Mouse (Mus musculus) CD4-positive helper T cell, adult 2 months (primary cell): ENCODE results near the gene Ncf1.

Experiments used
- DNase-seq: peaks from one replicate; pipeline ENCODE4 v3.0.0-alpha.2; 2012; ENCODE audit warnings: low read depth, missing footprints, low spot score

The Ncf1 gene

DNA sequence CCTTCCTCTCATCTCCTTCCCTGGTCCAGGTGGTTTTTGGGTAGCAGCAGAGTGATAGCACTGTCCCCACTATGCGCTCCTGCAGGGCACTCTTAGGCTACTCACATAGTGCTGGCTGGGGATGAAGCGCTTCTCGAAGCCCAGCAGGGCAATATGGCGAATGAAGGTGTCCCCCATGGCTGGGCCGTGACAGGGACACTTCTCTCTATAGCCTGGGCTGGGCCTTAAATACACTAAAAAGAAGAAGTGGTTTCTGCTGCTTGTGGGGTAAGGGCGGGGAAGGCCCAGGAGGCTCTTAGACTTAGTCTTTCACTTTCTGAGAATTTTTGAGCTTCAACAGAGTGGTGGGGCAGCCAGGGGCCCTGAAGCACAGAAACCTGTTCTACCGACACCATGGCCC is at the start of gene Ncf1:
Gene Ncf1 (minus strand): TSS at position 235 of the 400 bp plus-strand sequence.
- peak; percentile 46 for DNase-seq

DNA sequence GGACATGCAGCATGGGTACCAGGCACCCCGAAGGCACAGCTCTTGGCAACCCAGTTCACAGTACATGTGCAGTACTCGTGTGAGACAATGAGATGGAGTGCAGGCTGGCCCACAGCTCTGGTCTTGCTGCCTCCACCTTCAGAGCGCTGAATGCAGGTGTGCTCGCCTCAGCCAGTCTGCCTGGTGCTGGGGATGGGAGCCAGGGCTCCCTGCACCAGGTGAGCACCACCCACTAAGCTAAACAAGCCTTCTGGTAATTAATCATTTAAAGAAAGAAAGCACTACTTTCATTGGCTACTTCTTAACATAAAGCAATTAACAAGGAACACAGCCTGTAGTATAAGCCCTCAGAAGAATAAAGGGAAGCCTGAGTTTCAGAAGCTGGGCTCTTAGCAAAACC is 47.7 kb upstream of the Ncf1 start:
- DNase-seq = no peak

DNA sequence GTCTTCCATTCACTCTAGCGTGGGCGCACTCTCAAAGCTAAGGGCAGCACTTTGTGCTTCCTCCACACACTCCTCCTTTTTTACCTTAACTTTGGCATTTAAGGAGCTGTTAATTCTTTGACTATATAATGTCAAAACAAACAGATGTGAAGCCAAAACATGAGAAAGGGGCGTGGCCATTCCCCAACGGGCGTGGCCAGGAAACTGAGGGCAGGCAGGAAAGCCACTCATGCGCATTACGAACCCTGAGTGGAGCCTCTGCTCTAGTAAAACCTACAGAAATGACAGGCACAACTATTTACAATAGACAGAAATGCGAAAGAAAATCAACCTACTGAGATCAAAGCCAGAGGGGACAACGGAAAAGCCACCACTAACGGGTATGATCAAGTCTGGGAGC is 46.1 kb upstream of the Ncf1 start:
- peak; percentile 79 for DNase-seq

DNA sequence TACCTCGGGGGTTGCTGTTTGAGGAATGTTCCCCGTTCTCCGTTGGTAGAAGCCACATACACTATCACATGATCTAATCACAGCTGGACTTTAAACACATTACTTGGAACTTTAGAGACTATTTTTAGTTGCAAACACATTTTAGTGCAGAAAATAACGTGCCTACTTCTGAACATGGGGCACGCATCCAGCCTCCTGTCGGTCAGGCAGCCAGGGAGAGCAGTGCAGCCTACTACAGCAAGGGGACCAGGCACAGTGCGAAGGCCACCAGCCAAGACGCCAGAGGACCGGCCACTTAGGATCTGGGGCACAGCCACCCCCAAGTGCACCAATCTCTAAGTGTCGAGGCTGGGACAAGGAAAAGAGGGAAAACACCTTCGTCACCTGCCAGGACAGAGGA is 45.6 kb upstream of the Ncf1 start:
- no peak for DNase-seq

DNA sequence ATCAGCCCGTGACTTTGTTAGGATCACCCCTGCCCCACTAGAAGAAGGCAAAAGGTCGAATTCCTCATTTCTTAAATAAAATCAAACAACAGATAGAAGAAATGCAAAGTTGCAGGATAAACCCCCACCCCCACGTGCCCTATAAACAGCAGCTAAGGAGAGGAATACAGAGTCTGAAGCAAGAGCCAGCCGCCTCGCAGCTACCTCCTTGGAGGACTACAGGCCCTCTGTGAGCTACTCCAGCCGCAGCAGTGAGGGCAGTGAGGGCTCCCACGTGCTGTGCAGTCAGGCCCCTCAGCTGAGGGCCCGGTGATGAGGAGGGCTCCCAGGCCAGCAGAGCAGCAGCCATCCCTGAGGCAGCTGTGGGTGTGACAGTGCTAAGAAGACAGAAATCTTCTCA is 44.3 kb upstream of the Ncf1 start:
- DNase-seq = no peak

DNA sequence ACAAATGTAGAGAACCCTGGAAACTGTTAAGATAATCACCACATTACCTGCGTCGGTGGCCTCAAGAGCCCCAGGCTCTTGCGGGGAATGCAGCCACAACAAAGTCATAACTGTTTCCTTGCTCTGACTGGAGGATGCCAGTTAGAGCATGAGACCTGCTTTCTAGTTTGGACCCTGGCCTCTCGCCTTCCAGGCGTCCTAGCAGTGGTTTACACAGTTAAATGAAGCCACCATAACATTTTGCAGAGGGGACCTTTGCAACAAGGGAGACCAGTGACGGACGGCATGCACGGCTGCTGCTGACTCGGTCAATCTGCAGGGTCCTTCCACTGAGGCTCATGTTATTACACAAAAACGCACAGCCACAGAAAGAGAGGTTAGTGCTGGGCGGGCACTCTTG is 43.3 kb upstream of the Ncf1 start:
- DNase-seq = peak; percentile 79

DNA sequence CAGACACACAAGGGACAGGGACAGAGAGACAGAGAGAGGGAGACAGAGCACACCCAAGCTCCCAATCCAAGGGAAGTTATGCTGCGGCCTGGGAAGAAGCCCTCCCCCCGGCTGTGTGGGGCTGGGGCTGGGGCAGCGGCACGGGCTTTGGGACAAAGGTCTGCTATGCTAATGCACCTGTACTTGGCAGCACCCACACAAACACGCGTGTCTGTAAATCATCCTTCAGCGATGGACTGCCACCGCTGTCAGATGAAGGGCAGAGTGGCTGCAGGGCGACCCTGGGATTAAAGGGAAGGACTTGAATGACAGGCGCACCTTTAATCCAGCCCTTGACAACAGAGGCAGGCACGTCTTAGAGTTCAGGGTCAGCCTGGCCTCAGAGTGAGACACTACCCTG is 42.0 kb upstream of the Ncf1 start:
- no peak for DNase-seq

DNA sequence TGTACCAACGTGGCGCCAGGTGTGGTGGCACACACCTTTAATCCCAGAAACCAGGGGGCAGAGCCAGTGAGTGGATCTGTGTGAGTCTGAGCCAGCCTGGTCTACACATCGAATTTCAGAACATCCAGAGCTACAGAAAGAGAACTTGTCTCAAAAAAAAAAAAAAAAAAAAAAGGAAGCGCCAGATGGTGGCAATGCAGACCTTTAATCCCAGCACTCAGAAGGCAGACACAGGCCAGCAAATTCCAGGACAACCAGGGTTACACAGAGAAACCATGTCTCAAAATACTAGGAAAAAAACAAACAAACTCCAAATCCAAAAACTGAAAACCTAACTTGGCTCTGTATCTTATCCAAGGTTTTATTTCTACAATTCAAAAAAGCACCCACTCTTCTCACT is 41.1 kb upstream of the Ncf1 start:
- DNase-seq = no peak

DNA sequence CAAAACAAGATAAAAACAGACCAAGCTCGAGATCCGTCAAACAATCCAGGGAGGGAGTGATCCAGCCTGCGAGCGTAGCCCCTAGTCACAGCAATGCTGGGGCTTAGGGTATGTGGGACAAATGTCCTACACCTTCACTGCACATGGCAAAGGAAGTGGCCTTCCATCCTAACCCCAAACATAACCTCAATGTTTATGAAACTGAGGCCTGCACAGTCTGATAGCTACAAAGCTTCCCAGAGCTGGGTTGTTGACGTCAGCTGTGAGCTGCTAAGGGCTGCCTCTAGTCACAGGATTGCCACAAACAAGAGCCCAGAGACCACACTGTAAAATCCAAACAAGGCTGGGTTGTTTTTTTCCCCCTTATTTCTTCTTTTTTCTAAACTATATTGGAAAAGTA is 40.3 kb upstream of the Ncf1 start:
- DNase-seq = peak; percentile 92

DNA sequence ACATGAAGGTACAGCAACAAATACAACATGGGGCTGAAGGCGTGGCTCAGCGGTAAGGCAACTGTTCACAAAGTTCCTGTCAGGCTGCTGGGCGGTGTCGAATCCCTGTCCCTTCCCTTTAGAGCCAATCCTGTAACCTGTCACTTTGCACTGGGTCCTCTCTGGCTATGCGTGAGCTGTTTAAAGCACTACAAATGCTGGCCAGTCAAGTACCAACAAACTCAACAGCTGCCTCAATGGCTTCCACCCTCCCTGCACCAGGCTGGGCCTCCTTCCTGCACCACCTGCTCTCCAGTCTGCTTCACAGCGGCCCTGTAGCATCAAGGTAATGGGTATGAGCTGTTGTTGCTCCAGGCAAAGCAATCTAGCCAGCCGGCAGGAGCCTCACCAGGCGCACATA is 39.3 kb upstream of the Ncf1 start:
- DNase-seq = peak; percentile 38

DNA sequence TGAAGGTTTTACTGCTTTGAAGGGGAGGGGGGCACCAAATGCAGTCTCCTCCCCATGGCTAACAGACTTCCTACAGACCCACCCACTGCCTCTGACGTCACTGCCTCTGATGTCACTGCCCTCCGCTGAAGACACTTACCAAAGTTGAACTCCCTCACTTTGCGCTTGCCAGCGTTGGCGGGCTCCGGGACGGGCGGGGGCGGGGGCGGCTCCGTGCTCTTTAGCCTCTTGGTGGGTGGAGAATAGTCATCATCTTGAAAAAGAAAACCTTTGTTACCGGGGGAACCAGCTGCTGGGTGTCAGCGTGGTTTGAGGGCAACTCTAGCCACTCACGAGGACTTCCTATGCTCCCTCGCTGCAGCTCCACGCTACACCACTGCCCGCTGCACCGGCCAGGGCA is 37.0 kb upstream of the Ncf1 start:
- peak; percentile 97 for DNase-seq

DNA sequence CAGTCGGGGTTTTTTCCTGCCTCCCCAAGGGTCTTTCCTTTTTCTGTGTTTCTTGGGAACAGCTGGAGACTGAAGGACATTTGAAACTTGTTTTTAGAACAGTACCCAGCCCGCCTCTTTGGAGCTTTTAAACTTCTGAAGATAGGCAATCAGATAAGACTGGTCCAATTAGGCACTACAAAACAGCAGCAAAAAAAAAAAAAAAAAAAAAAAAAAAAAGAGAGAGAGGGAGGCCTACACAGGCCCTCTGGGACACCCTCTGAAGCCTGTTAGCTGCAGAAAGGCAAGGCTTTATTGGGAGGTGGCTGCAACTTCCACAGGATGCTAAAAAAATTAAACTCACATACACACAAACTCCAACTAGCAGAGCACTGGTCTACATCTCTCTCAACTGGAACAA is 36.5 kb upstream of the Ncf1 start:
- no peak for DNase-seq

DNA sequence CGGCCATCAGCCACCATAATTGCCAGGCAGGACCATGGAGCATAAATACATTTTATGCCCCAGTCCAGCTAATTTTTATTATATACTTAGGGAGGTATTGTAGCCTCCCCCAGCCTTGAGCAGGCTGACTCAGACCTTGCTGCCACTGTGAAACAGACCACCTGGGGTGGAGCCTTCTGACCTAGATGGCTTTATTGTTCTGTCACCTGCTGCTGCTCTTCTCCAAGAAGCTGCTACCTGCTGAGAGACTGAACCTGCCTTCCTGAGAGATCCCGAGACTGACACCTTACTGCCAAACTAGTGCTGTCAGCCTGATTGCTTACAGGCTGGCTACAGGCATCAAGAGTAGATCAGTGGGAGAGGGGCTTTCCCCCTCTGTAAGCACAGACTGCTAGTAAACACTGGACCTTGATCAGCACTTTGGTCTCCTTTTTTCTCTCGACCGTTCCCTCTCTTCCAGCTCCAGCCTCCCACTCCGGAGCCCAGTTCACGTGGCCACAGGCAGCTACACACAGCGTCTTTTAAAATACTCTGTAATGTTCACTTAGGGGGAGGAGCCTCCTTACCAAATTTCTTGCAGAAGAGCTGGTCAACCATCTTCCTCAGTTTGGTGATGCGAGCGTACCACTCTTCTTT is 30.7 kb upstream of the Ncf1 start:
- no peak for DNase-seq

DNA sequence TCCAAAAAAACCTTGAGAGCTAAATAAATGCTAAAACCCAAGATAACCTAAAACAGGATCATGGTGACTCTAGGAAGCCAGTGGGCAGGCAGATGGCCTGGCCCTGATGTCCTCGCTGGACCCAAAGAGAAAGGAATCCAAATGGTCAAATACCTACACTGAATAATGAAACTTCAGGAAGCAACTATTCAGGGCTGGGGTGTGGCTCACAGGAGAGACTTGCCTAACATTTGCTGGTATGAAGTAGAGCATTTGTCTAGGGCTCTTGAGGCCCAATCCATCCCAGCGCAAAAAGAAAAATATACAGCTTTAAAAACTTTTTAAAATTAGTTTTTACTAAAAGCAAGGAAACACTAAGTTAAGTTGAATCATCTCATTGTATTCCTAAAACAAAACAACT is 29.5 kb upstream of the Ncf1 start:
- no peak for DNase-seq

DNA sequence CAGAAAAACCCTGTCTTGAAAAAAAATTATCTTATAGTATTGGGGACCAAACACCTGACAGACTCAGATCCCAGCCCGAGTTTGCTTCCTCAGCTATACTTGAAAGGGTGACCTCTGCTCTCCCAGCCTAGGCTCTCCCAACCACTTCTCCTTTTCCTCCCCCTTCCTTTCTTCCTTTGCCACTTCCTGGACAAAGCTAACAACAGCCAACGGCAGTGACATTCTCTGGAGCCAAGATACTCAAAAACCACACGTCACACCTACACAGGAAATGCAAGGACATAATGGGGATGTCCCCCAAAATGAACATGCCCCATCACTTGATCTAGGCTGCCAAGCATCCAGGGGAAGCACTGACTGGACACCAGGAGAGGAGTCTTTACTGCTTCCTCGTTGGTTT is 29.0 kb upstream of the Ncf1 start:
- peak; percentile 37 for DNase-seq

DNA sequence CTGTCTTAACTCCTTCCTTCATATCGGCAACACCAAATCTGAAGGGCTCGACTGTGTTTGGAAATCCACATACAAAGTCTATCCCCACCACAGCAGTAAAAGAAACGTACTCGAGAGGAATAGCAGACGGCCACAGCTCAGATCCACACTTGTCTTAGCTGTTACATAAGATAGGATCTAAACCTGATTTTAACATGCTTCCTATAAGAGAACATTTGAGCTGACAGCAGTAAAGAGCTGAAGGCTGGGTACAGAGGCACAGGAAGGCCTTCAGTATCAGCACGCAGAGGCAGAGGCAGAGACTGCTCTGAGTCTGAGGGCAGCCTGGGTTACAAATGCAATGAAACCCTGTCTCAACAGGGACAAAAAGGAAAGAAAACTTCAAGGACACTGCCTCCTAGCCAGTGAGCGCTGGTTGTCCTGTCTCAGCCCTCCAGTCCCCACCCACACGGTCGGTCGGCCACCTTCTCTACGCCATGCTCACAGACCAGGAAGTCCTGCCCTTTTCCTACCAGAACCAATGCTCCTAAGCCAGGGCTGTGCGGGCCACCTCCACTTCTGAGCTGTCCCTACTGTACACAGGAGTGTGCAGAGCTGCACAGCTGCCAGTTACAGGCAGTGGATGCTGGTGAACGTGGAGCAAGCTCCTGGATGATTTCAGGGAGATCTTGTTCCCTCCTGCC is 28.1 kb upstream of the Ncf1 start:
- no peak for DNase-seq

DNA sequence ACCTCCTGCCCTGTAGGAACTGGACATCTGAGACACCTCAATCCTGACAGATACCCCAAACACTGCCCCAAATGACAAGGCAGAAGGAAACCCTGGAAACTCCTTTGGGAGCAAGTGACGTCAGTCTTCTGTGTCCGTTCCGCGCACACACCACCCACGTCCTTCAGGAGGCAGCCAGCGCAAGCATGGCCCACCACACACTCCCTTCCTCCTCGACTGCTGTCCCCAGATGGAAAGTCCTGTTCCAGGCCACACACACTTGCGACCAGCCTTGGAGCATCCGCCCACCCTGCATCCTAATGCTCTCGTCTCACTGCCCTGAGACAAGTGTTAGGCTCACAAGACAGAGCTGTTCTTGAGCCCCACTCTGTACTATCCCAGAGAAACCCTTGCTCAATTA is 25.9 kb upstream of the Ncf1 start:
- DNase-seq = no peak

DNA sequence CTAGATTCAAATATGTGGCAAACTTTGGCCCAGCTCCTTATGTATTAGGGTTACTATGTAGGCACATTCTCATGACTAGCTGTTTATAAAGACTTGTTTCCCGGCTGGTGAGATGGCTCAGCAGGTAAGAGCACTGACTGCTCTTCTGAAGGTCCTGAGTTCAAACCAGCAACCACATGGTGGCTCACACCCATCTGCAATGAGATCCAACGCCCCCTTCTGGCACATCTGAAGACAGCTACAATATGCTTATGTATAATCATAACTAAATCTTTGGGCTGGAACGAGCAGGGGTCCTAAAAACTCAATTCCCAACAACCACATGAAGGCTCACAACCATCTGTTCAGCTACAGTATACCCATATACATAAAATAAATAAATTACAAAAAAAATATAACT is 24.4 kb upstream of the Ncf1 start:
- DNase-seq = peak; percentile 48

DNA sequence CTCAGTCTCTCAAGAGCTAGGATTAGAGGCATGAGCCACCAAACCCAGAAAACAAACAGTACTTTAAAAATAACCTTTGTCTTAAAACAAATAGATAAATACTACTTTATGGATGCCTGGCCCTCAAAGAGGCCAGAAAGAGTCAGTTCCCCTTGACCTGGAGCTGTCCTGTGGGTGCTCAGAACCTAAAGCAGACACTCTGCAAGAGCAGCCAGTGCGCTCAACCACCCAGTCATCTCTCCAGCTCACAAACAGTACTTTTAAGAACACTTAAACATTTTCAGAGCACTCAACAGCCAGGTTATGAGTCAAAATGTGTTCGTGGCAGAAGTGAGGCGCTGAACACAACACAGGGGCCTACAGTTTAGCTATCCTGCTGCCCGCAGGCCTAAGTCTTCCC is 21.7 kb upstream of the Ncf1 start:
- DNase-seq = no peak

DNA sequence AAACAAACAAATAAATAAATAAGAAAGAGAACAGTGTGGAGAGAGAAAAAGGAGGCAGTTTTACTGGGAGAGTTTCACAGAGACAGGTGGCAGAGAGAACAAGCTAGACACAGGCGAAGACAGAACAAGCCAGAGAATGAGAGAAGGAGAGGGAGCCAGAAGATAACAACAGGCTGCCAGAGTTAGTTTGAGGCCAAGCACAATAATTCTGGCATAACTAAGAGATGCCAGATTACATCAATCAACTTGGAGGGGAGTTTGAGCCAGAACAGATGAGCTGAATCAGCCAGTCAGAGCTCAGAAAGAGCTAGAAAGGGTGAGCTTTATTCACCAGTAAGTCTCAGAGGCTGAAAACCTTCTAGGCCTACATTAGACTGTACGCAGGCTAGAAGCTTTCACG is 21.2 kb upstream of the Ncf1 start:
- DNase-seq = no peak

DNA sequence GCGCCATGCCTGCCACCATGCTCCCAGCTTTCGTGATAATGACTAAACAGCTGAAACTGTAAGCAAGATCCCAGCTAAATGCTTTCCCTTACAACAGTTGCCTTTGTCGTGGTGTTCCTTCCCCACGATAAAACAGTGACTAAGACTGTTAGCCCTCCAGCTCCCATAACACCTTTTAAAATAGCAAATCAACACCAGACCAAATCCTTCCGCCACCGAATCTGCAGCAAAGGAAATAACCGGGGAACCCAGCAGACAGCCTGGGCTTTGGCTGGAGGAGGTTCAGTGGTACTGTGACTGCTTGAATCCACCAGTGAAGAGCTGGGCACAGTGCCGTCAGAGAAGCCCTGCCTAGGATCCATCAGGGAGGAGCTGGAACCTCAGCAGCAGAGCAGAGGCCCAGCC is 19.8 kb upstream of the Ncf1 start:
- no peak for DNase-seq

DNA sequence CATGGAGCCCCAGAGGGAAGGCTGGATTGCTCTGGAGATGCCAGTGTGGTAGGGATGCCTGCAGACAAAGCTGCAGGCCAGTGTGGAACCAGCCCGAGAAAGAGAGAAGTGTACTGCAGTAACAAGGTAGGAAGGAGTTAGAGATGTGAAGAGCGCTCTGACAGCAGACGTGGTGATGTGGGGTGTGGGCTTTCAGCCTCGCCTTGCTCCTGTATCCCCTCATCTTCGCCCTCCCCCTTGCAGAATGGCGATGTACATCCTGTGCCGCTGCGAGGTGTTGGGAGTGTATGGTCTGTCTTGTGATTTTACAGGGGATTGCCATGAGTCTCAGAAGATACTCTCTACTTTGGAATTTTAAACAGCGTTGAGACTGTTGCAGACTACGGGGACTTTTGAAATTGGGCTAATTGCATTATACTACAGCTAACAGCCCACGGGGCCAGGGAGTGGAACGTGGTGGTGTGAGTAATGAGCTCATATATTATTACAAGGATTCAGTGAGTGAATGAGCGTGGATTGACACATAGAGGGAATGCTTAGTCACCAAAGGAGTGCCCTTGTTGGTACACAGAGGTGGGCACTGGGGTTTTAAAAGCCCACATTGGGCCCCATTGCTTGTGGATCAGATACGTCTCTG is 19.3 kb upstream of the Ncf1 start:
- no peak for DNase-seq

DNA sequence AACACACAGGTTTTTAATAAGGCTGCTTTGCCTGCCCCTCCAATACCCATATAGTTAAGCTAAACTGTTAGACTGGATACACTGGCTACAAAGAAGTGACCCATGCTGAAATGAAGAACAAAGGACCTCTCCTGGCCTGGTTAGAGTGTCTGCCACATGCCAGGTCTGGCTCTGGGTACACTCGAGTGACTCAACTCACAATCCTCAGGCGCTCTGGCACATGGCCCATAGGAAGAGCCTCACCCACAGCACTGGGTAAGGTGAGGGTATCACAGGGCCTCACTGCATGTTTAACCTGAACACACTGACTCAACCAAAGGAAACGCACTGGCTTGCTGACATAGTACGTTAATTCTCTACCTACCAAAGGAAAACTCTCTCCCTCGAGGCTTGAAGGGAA is 16.7 kb upstream of the Ncf1 start:
- DNase-seq = no peak
